Mouse (Mus musculus) C2C12 (cell line): ENCODE results near the gene Cd300lb. TPM values are rescaled to one million over a fixed set of nuclear protein-coding genes. Genes with fewer than 3 reads are reported as not detected.
A peak's percentile ranks its signal among the peaks of the same experiment; 100 is the strongest.

Experiments
- H3K27me3 ChIP-seq: one replicate; pipeline ENCODE4 v1.6.1; 2011; ENCODE audit not compliant: control insufficient read depth, insufficient read depth, insufficient read length
- H3K36me3 ChIP-seq: one replicate; pipeline ENCODE4 v1.6.1; 2011; ENCODE audit not compliant: control insufficient read depth, insufficient read depth
- H3K4me3 ChIP-seq: one replicate; pipeline ENCODE4 v1.5.1; 2011; ENCODE audit warnings: mild to moderate bottlenecking, control low read depth; ENCODE audit not compliant: poor library complexity, insufficient read depth, severe bottlenecking
- H3K79me2 ChIP-seq: one replicate; pipeline ENCODE4 v1.6.1; 2011; ENCODE audit not compliant: control insufficient read depth, insufficient read depth
- H3K79me3 ChIP-seq: one replicate; pipeline ENCODE4 v1.6.1; 2011; ENCODE audit warnings: low read depth, control low read depth
- H3ac ChIP-seq: one replicate; pipeline ENCODE3; 2011; ENCODE audit warnings: low read depth; ENCODE audit not compliant: control insufficient read depth, insufficient read length
- CEBPB ChIP-seq: IDR thresholded peaks from one replicate; pipeline ENCODE4 v1.6.1; 2011; ENCODE audit warnings: low read depth, mild to moderate bottlenecking, control low read depth, moderate library complexity
- CTCF ChIP-seq: IDR thresholded peaks from one replicate; pipeline ENCODE4 v1.5.1; 2011; ENCODE audit not compliant: control insufficient read depth, insufficient read depth, insufficient read length
- FOSL1 ChIP-seq: IDR thresholded peaks from one replicate; pipeline ENCODE4 v1.8.0; 2011; ENCODE audit warnings: mild to moderate bottlenecking, low read length; ENCODE audit not compliant: poor library complexity, insufficient read depth, severe bottlenecking
- MAX ChIP-seq: IDR thresholded peaks from one replicate; pipeline ENCODE4 v1.6.1; 2011; ENCODE audit warnings: mild to moderate bottlenecking, control low read depth
- MYOD1 ChIP-seq: IDR thresholded peaks from one replicate; pipeline ENCODE4 v1.6.1; 2011; ENCODE audit warnings: low read depth; ENCODE audit not compliant: control insufficient read depth, insufficient read length
- MYOG ChIP-seq: IDR thresholded peaks from one replicate; pipeline ENCODE4 v1.6.1; 2011; ENCODE audit not compliant: control insufficient read depth, insufficient read length; ENCODE audit errors: extremely low read depth
- USF1 ChIP-seq: IDR thresholded peaks from one replicate; pipeline ENCODE4 v1.6.1; 2011; ENCODE audit warnings: low read depth, mild to moderate bottlenecking, control low read depth, moderate library complexity
- long read RNA-seq, 2 experiments: library from polyadenylated mRNA; unstranded; transcript quantifications; one replicate each; pipeline ENCODE4 v2.0.0; 2019 to 2020
- polyA plus RNA-seq: library from polyadenylated mRNA; unstranded; fragments of >200 nt; fragmentation: generic; extraction: Trizol; gene quantifications from one replicate; pipeline ENCODE4 v1.2.1, GENCODE M21; 2012; ENCODE audit warnings: missing spikeins

The Cd300lb gene
- 0.76 TPM for polyA plus RNA-seq
- long read RNA-seq, experiment 1 = 0 reads
- long read RNA-seq, experiment 2, transcript Cd300lb-201 (4 exons, 2,880 nt) = major isoform, 10 of 18 reads
- long read RNA-seq, experiment 2, transcript Cd300lb-203 (4 exons, 2,641 nt) = minor isoform, 8 of 18 reads
- long read RNA-seq, experiment 2, partial matches to known transcripts = 0 of 18 reads
- long read RNA-seq, experiment 2, other reads (novel, unspliced or antisense) = 0 of 18 reads

DNA sequence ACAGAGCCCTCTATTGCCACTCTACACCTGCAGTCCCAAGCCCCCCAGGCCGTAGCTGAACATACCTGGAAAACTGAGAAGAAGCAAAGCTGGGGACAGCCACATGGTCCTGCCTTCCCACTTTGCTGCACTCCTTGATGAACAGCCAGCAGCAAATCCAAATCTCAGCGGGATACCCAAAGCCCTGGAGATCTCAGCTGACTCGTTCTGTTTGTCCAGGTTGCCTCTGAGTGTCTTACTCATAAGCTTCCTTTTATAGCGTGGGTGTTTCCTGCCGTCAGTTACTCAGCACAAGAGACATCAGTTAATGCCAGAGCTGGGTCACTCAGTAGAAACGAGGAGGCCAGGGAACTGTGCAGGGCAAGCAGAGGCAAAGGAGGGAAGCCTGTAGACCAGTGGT, at the start of gene Cd300lb:
Gene Cd300lb, minus strand, starts transcription at position 243 of the 400 bp plus-strand sequence.
- Histone ChIP-seq H3K4me3 (no peak within 1 kb of the TSS), H3ac (no peak within 1 kb of the TSS), H3K79me3 (no peaks in the 10 kb centered on the region), H3K36me3 (no peaks in the 10 kb centered on the region), H3K79me2 (no peaks in the 10 kb centered on the region), H3K27me3 (no peaks in the 10 kb centered on the region)
- no peak for TF ChIP-seq MAX
- TF ChIP-seq MYOG = no peak
- TF ChIP-seq FOSL1 = no peak
- no peak for TF ChIP-seq USF1
- TF ChIP-seq CTCF = no peak
- no peak for TF ChIP-seq MYOD1
- TF ChIP-seq CEBPB = no peak

DNA sequence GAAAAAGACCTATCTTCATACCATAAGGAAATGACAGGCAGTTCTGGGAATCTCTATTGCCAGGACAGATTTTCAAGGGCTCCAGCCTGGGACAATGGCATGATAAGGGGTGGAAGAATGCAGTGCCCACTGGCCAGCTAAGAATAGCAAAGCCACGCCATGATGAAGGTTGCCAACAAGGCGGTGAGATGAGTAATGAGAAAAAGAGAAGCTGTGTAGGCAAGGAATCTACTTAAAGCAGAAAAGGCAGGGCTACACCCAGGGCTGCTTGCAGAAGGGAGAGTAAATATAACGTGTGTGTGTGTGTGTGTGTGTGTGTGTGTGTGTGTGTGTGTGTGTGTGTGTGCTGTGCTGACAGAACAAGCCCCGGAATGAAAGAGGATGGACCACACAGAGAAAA, 47.7 kb upstream of the Cd300lb start:
- H3K79me3 ChIP-seq = no peaks in the 10 kb centered on the region
- no peak overlapping the region for H3K4me3 ChIP-seq
- H3K27me3 ChIP-seq = no peaks in the 10 kb centered on the region
- TF ChIP-seq CEBPB (no peak), MAX (no peak), CTCF (no peak), MYOD1 (no peak), USF1 (no peak), FOSL1 (no peak), MYOG (no peak)
- H3K79me2 ChIP-seq = no peaks in the 10 kb centered on the region
- H3K36me3 ChIP-seq = no peaks in the 10 kb centered on the region
- H3ac ChIP-seq = no peak overlapping the region

- Histone ChIP-seq H3K79me3 (no peaks in the 10 kb centered on the region), H3K36me3 (no peaks in the 10 kb centered on the region), H3ac (no peak overlapping the region), H3K4me3 (no peak overlapping the region), H3K79me2 (no peaks in the 10 kb centered on the region), H3K27me3 (no peaks in the 10 kb centered on the region)
- TF ChIP-seq FOSL1 = no peak
- TF ChIP-seq CTCF = no peak
- no peak for TF ChIP-seq MYOG
- no peak for TF ChIP-seq USF1
- TF ChIP-seq MYOD1 = no peak
- TF ChIP-seq MAX = no peak
- no peak for TF ChIP-seq CEBPB
These were observed 38.5 kb upstream of the Cd300lb start for GRCm38 (mm10) chr11:114972726-114973125.

DNA sequence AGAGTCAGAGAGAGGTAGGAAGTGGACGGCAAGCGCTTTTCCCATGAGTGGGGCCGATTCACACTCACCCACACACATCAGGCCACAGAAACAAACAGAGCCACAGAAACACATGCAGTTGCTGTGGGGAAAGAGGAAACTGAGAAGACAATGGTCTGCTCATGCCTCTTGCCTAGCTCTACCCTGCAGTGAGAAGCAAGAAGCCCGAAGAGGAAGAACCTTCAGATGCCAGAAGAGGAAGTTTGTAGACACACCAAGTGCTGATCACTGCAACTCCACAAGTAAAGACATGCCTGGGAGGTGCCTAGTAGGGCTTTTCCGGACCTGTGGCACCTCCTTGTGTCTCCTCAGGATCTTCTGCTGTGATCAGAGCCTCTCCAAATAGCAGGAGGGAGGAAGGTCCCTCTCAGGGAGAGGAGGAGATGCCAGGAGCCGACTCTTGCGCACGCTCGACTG, 34.6 kb upstream of the Cd300lb start, which contains the start of gene Cd300c:
Gene Cd300c, minus strand, starts transcription at position 406 of the 456 bp plus-strand sequence.
- no peak within 1 kb of the TSS for H3ac ChIP-seq
- no peaks in the 10 kb centered on the region for H3K36me3 ChIP-seq
- H3K27me3 ChIP-seq = no peaks in the 10 kb centered on the region
- no peaks in the 10 kb centered on the region for H3K79me2 ChIP-seq
- no peak within 1 kb of the TSS for H3K4me3 ChIP-seq
- no peaks in the 10 kb centered on the region for H3K79me3 ChIP-seq
- TF ChIP-seq MAX = no peak
- no peak for TF ChIP-seq USF1
- no peak for TF ChIP-seq CTCF
- no peak for TF ChIP-seq CEBPB
- TF ChIP-seq MYOG = no peak

GRCm38 (mm10) chr11:114965182-114965828, 31.1 kb upstream of the Cd300lb start:
- H3ac ChIP-seq = no peak overlapping the region
- no peaks in the 10 kb centered on the region for H3K79me2 ChIP-seq
- H3K36me3 ChIP-seq = no peaks in the 10 kb centered on the region
- H3K4me3 ChIP-seq = no peak overlapping the region
- no peak for TF ChIP-seq MYOG
- TF ChIP-seq CEBPB = no peak
- TF ChIP-seq USF1 = peak; percentile 75
- TF ChIP-seq FOSL1 = no peak
- TF ChIP-seq CTCF = no peak
- peak; percentile 38 for TF ChIP-seq MAX
- no peak for TF ChIP-seq MYOD1
- no peaks in the 10 kb centered on the region for H3K27me3 ChIP-seq
- H3K79me3 ChIP-seq = no peaks in the 10 kb centered on the region

DNA sequence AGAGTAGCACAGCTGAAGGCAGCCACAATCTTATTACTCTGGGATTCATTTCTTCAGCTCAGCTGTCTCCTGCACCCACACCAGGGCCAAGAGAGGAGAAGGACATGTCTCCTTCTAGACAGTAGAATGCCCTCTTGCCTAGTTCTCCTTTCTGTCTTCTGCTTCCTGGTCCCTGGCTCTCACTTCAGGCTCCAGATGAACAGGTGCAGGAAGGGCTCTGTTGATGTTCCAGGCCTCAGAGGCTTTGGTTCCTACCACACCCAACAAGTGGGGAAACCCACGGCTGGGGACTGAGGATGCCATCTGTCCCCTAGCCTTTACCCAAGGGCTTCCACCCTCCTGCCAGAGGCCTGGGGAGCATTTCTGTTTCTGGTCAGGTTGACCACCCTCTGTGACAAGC, 26.2 kb upstream of the Cd300lb start:
- Histone ChIP-seq H3K79me3 (no peaks in the 10 kb centered on the region), H3K79me2 (no peaks in the 10 kb centered on the region), H3K36me3 (no peaks in the 10 kb centered on the region), H3K27me3 (no peaks in the 10 kb centered on the region), H3ac (no peak overlapping the region), H3K4me3 (no peak overlapping the region)
- TF ChIP-seq MYOG (no peak), USF1 (no peak), MYOD1 (no peak), CEBPB (no peak), FOSL1 (no peak), MAX (no peak), CTCF (no peak)
